Mouse (Mus musculus) liver, adult 2 months (tissue): ENCODE measurements around the gene Epn2.

Source experiments
- CTCF ChIP-seq: fragments of 200-500 bp; IDR thresholded peaks from 2 replicates; pipeline ENCODE4 v1.5.1; 2011; ENCODE audit warnings: low read depth, low read length, control low read depth
- POLR2A ChIP-seq: fragments of 200-500 bp; IDR thresholded peaks from 2 replicates; pipeline ENCODE4 v1.6.1; 2011; ENCODE audit warnings: low read length, control low read depth; ENCODE audit not compliant: insufficient read depth; ENCODE audit errors: extremely low read depth

DNA sequence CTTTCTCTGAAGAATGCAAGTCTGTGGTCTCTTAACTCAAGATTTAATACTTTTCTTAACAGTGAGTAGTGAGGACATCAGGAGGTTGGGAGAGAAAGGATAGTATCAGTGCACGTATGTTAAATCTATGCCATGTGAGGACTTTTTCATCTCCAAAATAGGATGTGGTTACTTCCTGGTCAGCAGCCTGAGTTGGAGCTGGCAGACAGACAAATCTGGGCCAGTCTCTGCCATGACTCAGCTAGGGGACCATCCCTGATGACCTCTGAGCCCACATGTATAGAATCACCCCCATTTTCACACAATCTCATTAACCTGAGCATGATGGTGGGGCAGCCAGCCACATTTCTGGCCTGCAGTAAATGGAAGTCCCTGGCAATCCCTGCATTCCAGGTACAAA, 61.5 kb downstream of the Epn2 start:
- TF ChIP-seq CTCF, result no peak
- no peak for TF ChIP-seq POLR2A
